Mouse (Mus musculus) ES-Bruce4 (cell line): ENCODE results near the gene Slbp.

Source experiments
- CTCF ChIP-seq: IDR thresholded peaks from one replicate; pipeline ENCODE4 v1.8.1; 2011; ENCODE audit warnings: low read depth, low read length
- EP300 ChIP-seq: IDR thresholded peaks from 2 replicates; pipeline ENCODE4 v1.6.1; 2011; ENCODE audit warnings: low read depth, low read length; ENCODE audit not compliant: insufficient read depth
- POLR2A ChIP-seq: IDR thresholded peaks from one replicate; pipeline ENCODE4 v1.8.1; 2011; ENCODE audit warnings: low read length; ENCODE audit not compliant: insufficient read depth

DNA sequence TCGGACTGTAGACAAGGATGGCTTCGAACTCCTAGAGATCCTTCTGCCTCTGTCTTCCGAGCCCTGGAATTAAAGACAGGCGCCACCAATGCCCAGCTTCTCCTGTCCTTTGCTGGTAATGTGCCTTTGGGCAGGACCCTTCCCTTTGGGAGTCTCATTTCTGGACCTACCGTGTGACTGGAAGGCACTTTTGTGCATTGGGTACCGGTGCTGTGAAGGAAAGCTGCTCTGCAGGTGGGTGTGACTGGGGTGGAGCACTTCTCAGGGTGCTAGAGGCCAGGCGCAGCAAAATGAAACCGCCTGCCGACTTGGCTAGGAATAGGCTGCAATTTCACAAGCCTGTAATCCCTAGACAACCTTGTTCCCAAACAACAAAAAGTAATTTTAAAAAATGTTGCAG is 22.3 kb downstream of the Slbp start:
- TF ChIP-seq CTCF (no peak), POLR2A (no peak), EP300 (no peak)
